Mouse (Mus musculus) C2C12 (cell line): Measurements from ENCODE around the gene Stam.

Experiments
- CTCF ChIP-seq: IDR thresholded peaks from one replicate; pipeline ENCODE4 v1.5.1; 2011; ENCODE audit not compliant: control insufficient read depth, insufficient read depth, insufficient read length
- FOSL1 ChIP-seq: IDR thresholded peaks from one replicate; pipeline ENCODE4 v1.8.0; 2011; ENCODE audit warnings: mild to moderate bottlenecking, low read length; ENCODE audit not compliant: poor library complexity, insufficient read depth, severe bottlenecking
- MAX ChIP-seq: IDR thresholded peaks from one replicate; pipeline ENCODE4 v1.6.1; 2011; ENCODE audit warnings: mild to moderate bottlenecking, control low read depth
- MYOD1 ChIP-seq: IDR thresholded peaks from one replicate; pipeline ENCODE4 v1.6.1; 2011; ENCODE audit warnings: low read depth; ENCODE audit not compliant: control insufficient read depth, insufficient read length
- USF1 ChIP-seq: IDR thresholded peaks from one replicate; pipeline ENCODE4 v1.6.1; 2011; ENCODE audit warnings: low read depth, mild to moderate bottlenecking, control low read depth, moderate library complexity

GRCm38 (mm10) chr2:14074221-14074901 lies 463 bp downstream of the Stam start:
- no peak for TF ChIP-seq CTCF
- TF ChIP-seq USF1: no peak
- TF ChIP-seq FOSL1: no peak
- no peak for TF ChIP-seq MAX
- no peak for TF ChIP-seq MYOD1
